Mouse (Mus musculus) neural tube, embryonic 13.5 days (tissue): Measurements from ENCODE around the gene Epb41l5. TPM values are rescaled to one million over a fixed set of nuclear protein-coding genes. Genes with fewer than 3 reads are reported as not detected.

Experiments used
- ATAC-seq: fragments of 200-750 bp; cut with Nextera tagmentation; 2 replicates; pipeline ENCODE4 v1.8.0; 2017; ENCODE audit warnings: low read depth, mild to moderate bottlenecking, moderate TSS enrichment, moderate library complexity
- H3K27ac ChIP-seq: fragments of 300-500 bp; sonication (generic); replicated peaks from 2 replicates; pipeline ENCODE4 v1.5.1; 2015; ENCODE audit warnings: moderate library complexity, mild to moderate bottlenecking, inconsistent platforms
- H3K27me3 ChIP-seq: fragments of 300-500 bp; sonication (generic); 2 replicates; pipeline ENCODE4 v1.6.1; 2015; ENCODE audit warnings: mild to moderate bottlenecking, inconsistent platforms
- H3K36me3 ChIP-seq: fragments of 300-500 bp; sonication (generic); 2 replicates; pipeline ENCODE4 v1.6.1; 2015; ENCODE audit warnings: mild to moderate bottlenecking, inconsistent platforms
- H3K4me1 ChIP-seq: fragments of 300-500 bp; sonication (generic); replicated peaks from 2 replicates; pipeline ENCODE4 v1.6.1; 2015; ENCODE audit warnings: inconsistent platforms
- H3K4me2 ChIP-seq: fragments of 300-500 bp; sonication (generic); 2 replicates; pipeline ENCODE4 v1.6.1; 2015; ENCODE audit warnings: inconsistent platforms, mild to moderate bottlenecking, moderate library complexity
- H3K4me3 ChIP-seq: fragments of 300-500 bp; sonication (generic); 2 replicates; pipeline ENCODE4 v1.5.1; 2015; ENCODE audit warnings: mild to moderate bottlenecking, inconsistent platforms
- H3K9ac ChIP-seq: fragments of 300-500 bp; sonication (generic); 2 replicates; pipeline ENCODE4 v1.6.1; 2015; ENCODE audit warnings: moderate library complexity, mild to moderate bottlenecking, inconsistent platforms
- H3K9me3 ChIP-seq: fragments of 300-500 bp; sonication (generic); 2 replicates; pipeline ENCODE4 v1.6.1; 2016; ENCODE audit warnings: inconsistent platforms
- WGBS: fragments of 180-500 bp; shearing (Covaris S2); methylation state at CpG from one replicate; pipeline ENCODE4 v1.1.7; 2015; 5-methylcytosine and 5-hydroxymethylcytosine counted together
- polyA plus RNA-seq: library from polyadenylated mRNA; unstranded; fragments of >200 nt; fragmentation: Nextera tagmentation; extraction: Ambion mirVana; gene quantifications from 2 replicates; pipeline ENCODE4 v1.2.1, GENCODE M21; 2015

Epb41l5 gene
- polyA plus RNA-seq, 1 experiment from 2014 or later = 16.5 TPM

DNA sequence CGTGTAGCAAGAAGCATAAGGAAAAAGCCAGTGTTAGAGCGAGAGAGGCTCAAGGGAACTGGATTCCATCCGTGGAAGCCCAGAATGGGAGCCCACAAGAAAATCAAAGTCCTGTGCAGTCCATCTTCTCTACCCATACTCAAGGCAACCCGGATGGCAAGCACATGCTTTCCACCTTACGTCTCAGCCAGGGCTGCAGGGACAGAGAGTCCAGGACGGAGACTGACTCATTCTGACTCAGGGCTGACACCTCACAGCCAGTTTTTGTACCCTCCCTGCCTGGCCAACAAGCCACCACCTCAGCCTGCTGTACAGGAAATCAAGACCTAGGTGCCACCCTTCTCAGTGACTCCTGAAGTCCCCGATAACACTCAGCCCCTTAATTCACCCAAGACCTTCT lies 139.3 kb downstream of the Epb41l5 start:
- Histone ChIP-seq H3K4me3 (no peak overlapping the region), H3K9me3 (no peaks in the 10 kb centered on the region), H3K27me3 (peaks cover 6% of the 10 kb centered on the region; the same call in 1 of the 2 replicates), H3K9ac (no peak overlapping the region), H3K4me1 (peaks cover 13% of the 10 kb centered on the region), H3K27ac (no peak overlapping the region), H3K36me3 (no peaks in the 10 kb centered on the region), H3K4me2 (no peak overlapping the region)
- WGBS = 81% methylated on average over 7 of the region's 7 CpGs
- ATAC-seq = no peak

DNA sequence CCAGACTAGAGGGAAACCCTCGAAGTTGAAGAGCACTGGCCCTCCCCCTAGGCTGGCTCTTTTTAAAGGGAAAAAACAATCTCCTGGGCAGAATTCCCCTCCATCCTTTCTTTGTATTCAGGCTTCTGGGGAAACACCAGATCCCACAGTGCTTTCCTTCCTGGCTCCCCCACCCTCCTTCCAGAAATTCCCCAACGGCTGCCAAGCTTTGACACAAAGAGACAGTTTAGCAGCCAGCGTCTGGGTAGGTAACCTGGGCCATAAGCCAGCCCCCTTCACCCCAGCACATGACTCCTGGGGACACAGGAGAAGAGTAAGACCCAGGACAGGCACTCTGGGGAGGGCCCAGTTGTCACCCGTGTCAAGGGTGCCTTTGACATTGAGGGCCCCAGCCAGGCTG lies 140.3 kb downstream of the Epb41l5 start:
- Histone ChIP-seq H3K36me3 (no peaks in the 10 kb centered on the region), H3K9me3 (no peaks in the 10 kb centered on the region), H3K4me3 (no peak overlapping the region), H3K9ac (no peak overlapping the region), H3K4me2 (no peak overlapping the region), H3K27me3 (peaks cover 6% of the 10 kb centered on the region; the same call in 1 of the 2 replicates), H3K4me1 (peaks cover 20% of the 10 kb centered on the region), H3K27ac (peak overlapping the region; percentile 61; the same call in 1 of the 2 replicates)
- no peak for ATAC-seq
- WGBS = 43% methylated on average over 4 of the region's 4 CpGs

GRCm38 (mm10) chr1:119505951-119506350 lies 142.8 kb downstream of the Epb41l5 start:
- H3K4me1 ChIP-seq = peaks cover 33% of the 10 kb centered on the region
- WGBS = 91% methylated on average over 3 of the region's 3 CpGs
- no peaks in the 10 kb centered on the region for H3K36me3 ChIP-seq
- H3K4me2 ChIP-seq = no peak overlapping the region
- H3K27ac ChIP-seq = no peak overlapping the region
- H3K27me3 ChIP-seq = peaks cover 6% of the 10 kb centered on the region; the same call in 1 of the 2 replicates
- no peak overlapping the region for H3K4me3 ChIP-seq
- no peak overlapping the region for H3K9ac ChIP-seq
- no peaks in the 10 kb centered on the region for H3K9me3 ChIP-seq
- ATAC-seq = no peak

DNA sequence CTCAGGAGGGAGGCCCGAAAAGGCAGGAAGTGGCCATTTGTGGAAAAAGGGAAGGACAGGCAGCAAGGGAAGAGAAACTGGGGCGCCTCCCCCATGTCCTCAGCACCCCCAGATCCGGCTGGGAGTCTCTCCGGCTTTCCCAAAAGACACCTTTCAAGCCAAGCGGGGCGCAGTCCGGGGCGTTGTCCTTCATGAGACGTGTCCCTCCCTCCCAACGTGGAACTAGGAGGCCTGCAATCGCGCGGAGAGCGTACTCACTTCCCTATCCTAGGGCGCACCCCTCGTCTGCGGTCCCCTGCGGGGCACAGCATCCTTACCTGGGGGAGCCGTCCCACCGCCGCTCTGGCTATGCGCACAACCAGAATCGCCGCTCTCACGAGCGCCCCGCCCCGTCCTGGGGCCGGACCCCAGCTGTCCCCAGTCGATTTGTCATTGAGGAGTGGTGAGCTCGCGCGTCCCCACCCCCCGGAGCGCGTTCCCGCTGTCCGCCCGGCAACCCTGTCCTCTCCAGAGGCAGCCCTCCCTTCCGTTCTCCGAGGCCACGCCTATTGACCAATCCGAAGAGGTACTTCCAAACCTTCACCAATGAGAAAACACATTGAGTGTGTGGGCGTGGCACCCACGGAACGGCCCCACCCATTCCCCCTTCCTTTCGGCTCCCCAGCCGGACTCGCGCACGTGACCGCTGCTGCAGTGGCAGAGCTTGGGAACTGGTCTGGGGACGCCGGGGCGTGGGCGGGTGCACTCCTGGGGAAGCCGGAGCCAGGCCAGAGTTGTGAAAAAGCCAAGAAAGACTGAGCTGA lies 144.3 kb downstream of the Epb41l5 start, which contains the start of gene Ralb:
Ralb (minus strand) TSS at position 535 of the 803 bp plus-strand sequence.
- peaks cover 6% of the 10 kb centered on the region; the same call in 1 of the 2 replicates for H3K36me3 ChIP-seq
- peak within 1 kb of the TSS; percentile 78 for H3K4me3 ChIP-seq
- peak within 1 kb of the TSS; percentile 75 for H3K4me2 ChIP-seq
- H3K9me3 ChIP-seq = no peaks in the 10 kb centered on the region; the same call in 1 of the 2 replicates
- WGBS = under 1% methylated on average over 57 of the region's 57 CpGs
- H3K27me3 ChIP-seq = peaks cover 6% of the 10 kb centered on the region; the same call in 1 of the 2 replicates
- peaks cover 33% of the 10 kb centered on the region for H3K4me1 ChIP-seq
- H3K27ac ChIP-seq = peak within 1 kb of the TSS; percentile 71
- peak within 1 kb of the TSS; percentile 79 for H3K9ac ChIP-seq
- ATAC-seq = peak; percentile 97

DNA sequence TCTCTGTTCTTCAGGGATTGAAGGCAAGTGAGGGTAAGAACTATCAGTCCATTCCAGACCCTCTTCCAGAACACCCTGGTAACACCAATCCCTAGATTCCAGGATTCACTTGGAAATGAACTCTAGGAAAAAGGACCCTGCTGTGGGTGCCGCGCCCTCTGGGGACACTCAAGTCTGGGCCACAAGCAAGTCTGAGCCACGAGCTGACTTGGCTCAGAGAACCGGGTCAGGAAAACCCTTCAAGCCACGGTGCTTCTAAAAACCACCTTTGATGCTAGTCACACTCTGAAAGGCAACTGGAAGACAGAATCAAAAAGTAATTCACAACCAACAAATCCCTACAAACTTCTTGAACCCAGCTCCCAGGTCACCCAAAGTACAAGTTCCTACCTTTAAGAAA lies 145.0 kb downstream of the Epb41l5 start:
- H3K27ac ChIP-seq = peak overlapping the region; percentile 71; the same call in 1 of the 2 replicates
- H3K36me3 ChIP-seq = peaks cover 6% of the 10 kb centered on the region; the same call in 1 of the 2 replicates
- WGBS = 35% methylated on average over 5 of the region's 5 CpGs
- peak overlapping the region; percentile 78 for H3K4me3 ChIP-seq
- ATAC-seq = no peak
- peak overlapping the region; percentile 79 for H3K9ac ChIP-seq
- peaks cover 34% of the 10 kb centered on the region for H3K4me1 ChIP-seq
- no peaks in the 10 kb centered on the region; the same call in 1 of the 2 replicates for H3K9me3 ChIP-seq
- H3K27me3 ChIP-seq = peaks cover 6% of the 10 kb centered on the region; the same call in 1 of the 2 replicates
- peak overlapping the region; percentile 75 for H3K4me2 ChIP-seq

- Histone ChIP-seq H3K27me3 (peaks cover 6% of the 10 kb centered on the region; the same call in 1 of the 2 replicates), H3K36me3 (peaks cover 6% of the 10 kb centered on the region; the same call in 1 of the 2 replicates), H3K4me3 (peak overlapping the region; percentile 78), H3K4me2 (peak overlapping the region; percentile 75), H3K9me3 (no peaks in the 10 kb centered on the region; the same call in 1 of the 2 replicates), H3K9ac (peak overlapping the region; percentile 79; the same call in 1 of the 2 replicates), H3K4me1 (peaks cover 34% of the 10 kb centered on the region), H3K27ac (no peak overlapping the region)
- no peak for ATAC-seq
- 79% methylated on average over 3 of the region's 3 CpGs for WGBS
Observed at GRCm38 (mm10) chr1:119503181-119503580, 145.6 kb downstream of the Epb41l5 start.

DNA sequence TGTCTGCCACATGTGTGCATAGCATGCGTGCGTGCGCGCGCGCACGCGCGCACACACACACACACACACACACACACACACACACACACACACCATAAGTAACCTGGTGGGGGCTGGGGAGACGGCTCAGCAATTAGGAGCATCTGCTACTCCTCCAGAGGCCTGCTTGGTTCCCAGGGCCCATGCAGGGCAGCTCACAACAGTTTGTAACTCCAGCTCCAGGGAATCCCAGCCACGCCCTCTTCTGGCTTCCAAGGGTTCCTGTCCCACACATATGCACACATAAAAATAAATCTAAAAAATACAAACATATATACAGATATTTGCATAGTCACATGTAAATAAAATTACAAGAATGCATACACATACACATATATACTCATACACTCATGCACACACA lies 146.1 kb downstream of the Epb41l5 start:
- Histone ChIP-seq H3K27me3 (peaks cover 6% of the 10 kb centered on the region; the same call in 1 of the 2 replicates), H3K9me3 (no peaks in the 10 kb centered on the region; the same call in 1 of the 2 replicates), H3K4me2 (peak overlapping the region; percentile 75), H3K27ac (no peak overlapping the region), H3K4me3 (no peak overlapping the region), H3K36me3 (peaks cover 6% of the 10 kb centered on the region; the same call in 1 of the 2 replicates), H3K9ac (peak overlapping the region; percentile 79; the same call in 1 of the 2 replicates), H3K4me1 (peaks cover 34% of the 10 kb centered on the region)
- ATAC-seq = no peak
- 85% methylated on average over 11 of the region's 11 CpGs for WGBS

- peaks cover 6% of the 10 kb centered on the region; the same call in 1 of the 2 replicates for H3K27me3 ChIP-seq
- H3K4me3 ChIP-seq = no peak overlapping the region
- H3K9me3 ChIP-seq = no peaks in the 10 kb centered on the region; the same call in 1 of the 2 replicates
- H3K4me2 ChIP-seq = no peak overlapping the region
- no peak overlapping the region for H3K9ac ChIP-seq
- 83% methylated on average over 8 of the region's 8 CpGs for WGBS
- ATAC-seq = no peak
- H3K27ac ChIP-seq = no peak overlapping the region
- peaks cover 36% of the 10 kb centered on the region for H3K4me1 ChIP-seq
- peaks cover 6% of the 10 kb centered on the region; the same call in 1 of the 2 replicates for H3K36me3 ChIP-seq
Observed at GRCm38 (mm10) chr1:119501881-119502280, 146.9 kb downstream of the Epb41l5 start.

- 92% methylated on average over 10 of the region's 10 CpGs for WGBS
- H3K9ac ChIP-seq = no peak overlapping the region
Observed at GRCm38 (mm10) chr1:119499456-119499855, 149.3 kb downstream of the Epb41l5 start.

DNA sequence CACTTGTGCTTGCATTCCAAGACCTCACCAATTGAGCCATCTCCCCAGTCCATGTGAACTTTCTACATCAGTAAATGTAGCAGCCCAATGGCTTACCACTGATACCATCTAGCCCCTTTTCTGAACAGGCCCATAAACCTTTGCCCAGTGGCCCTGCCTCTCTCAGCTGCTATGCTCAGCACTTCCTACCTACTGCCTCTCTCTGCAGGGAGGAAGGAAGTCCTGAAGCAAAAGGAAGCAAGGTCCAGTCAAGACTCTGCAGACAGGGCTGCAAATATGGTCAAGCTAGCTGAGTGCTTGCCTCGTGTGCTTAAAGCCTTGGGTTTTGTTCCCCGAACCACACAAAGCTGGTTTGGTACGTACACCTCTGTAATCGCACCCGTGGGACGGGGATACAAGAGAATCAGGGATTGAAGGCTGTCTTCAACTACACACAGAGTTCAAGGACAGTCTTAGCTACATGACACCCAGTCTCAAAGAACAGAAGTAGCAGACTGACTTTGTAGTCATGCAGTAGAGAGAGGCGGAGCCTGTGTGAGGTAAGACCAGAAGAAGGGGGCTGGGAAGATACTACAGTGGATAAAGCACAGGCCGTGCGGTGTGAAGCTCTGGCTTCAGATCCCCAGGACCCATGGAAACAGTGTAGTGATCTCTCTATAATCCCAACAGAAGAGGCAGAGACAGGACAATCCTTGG lies 150.1 kb downstream of the Epb41l5 start:
- no peak for ATAC-seq
- WGBS = 83% methylated on average over 9 of the region's 9 CpGs
- no peak overlapping the region for H3K4me2 ChIP-seq
- no peak overlapping the region for H3K27ac ChIP-seq
- H3K9ac ChIP-seq = no peak overlapping the region
- peaks cover 6% of the 10 kb centered on the region; the same call in 1 of the 2 replicates for H3K36me3 ChIP-seq
- peaks cover 33% of the 10 kb centered on the region for H3K4me1 ChIP-seq
- no peaks in the 10 kb centered on the region for H3K27me3 ChIP-seq
- H3K4me3 ChIP-seq = no peak overlapping the region
- H3K9me3 ChIP-seq = no peaks in the 10 kb centered on the region; the same call in 1 of the 2 replicates

More at GRCm38 (mm10) chr1:119499456-119499855, 149.3 kb downstream of the Epb41l5 start:
- Histone ChIP-seq H3K36me3 (peaks cover 6% of the 10 kb centered on the region; the same call in 1 of the 2 replicates), H3K27ac (no peak overlapping the region), H3K4me1 (peaks cover 38% of the 10 kb centered on the region), H3K4me3 (no peak overlapping the region), H3K4me2 (no peak overlapping the region), H3K27me3 (no peaks in the 10 kb centered on the region), H3K9me3 (no peaks in the 10 kb centered on the region; the same call in 1 of the 2 replicates)
- no peak for ATAC-seq

DNA sequence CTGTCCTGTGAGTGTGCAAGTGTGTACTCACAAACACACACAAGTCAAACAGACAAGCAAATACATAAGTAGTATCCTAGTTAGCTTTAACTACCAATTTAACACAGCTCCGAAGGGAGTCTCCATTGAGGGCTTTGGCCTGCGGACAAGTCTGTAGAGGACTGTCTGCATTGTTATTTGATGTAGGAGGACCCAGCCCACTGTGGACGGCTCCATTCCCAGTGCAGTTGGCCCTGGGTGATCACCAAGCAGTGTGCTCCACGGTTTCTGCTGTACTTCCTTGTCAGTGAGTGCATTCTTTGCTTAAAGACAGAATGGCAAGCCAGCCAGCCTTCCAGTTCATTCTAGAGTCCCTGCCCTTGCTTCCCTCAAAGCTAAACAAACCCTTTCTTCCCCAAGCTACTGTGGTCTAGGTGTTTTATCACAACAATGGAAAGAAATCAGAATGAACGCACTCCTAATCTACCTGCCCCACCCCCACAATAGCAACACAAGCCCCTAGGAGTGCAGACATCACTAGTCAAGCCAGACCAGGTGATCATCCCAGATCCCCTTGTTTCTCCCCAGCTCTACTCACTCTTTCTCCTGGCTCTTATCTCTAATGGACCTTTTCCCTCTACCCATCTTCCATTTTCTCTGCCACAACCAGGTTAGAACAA lies 151.3 kb downstream of the Epb41l5 start:
- Histone ChIP-seq H3K9ac (no peak overlapping the region), H3K4me1 (peaks cover 22% of the 10 kb centered on the region), H3K9me3 (no peaks in the 10 kb centered on the region; the same call in 1 of the 2 replicates), H3K4me2 (no peak overlapping the region), H3K27me3 (no peaks in the 10 kb centered on the region), H3K27ac (no peak overlapping the region), H3K4me3 (no peak overlapping the region), H3K36me3 (peaks cover 6% of the 10 kb centered on the region; the same call in 1 of the 2 replicates)
- no peak for ATAC-seq
- 74% methylated on average over 5 of the region's 5 CpGs for WGBS
